Mouse (Mus musculus): Measurements from ENCODE around the gene Tmprss6. TPM values are rescaled to one million over a fixed set of nuclear protein-coding genes. Genes with fewer than 3 reads are reported as not detected.

The Tmprss6 gene
- polyA plus RNA-seq, 1 experiment from 2014 or later: 0.14 TPM

DNA sequence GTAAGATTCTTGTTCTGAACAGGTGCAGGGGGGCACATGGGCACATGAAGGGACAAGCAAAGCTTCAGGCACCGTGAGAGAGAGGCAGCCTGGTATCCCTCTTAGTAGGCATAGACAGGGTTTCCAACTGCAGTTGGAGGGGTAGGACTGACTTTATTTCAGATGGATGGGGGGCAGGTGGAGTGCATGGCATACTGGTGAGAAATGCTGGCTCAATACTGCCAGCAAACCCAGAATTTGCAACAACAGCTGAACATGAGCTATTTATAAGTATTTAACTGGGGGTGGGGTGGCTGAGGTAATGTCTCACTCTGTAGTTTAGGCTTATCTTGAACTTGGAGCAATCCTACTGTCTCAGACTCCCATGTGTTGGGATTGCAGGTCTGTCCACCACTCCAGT lies 35.6 kb upstream of the Tmprss6 start:
- no peak overlapping the region for H3K9ac ChIP-seq
- no peaks in the 10 kb centered on the region for H3K27me3 ChIP-seq
- H3K4me1 ChIP-seq: no peaks in the 10 kb centered on the region
- H3K27ac ChIP-seq: no peak overlapping the region
- no peak overlapping the region for H3K4me3 ChIP-seq
- no peak overlapping the region for H3K4me2 ChIP-seq (replicated peaks)
- 0 out of 2 replicates have a peak, but pooled peaks cover 17% of the 10 kb centered on the region for H3K9me3 ChIP-seq (replicated peaks)
- H3K36me3 ChIP-seq: no peaks in the 10 kb centered on the region
- no peak for ATAC-seq (ENCODE audit: low FRiP score)
- 71% methylated on average over 1 of the region's 1 CpGs for WGBS

DNA sequence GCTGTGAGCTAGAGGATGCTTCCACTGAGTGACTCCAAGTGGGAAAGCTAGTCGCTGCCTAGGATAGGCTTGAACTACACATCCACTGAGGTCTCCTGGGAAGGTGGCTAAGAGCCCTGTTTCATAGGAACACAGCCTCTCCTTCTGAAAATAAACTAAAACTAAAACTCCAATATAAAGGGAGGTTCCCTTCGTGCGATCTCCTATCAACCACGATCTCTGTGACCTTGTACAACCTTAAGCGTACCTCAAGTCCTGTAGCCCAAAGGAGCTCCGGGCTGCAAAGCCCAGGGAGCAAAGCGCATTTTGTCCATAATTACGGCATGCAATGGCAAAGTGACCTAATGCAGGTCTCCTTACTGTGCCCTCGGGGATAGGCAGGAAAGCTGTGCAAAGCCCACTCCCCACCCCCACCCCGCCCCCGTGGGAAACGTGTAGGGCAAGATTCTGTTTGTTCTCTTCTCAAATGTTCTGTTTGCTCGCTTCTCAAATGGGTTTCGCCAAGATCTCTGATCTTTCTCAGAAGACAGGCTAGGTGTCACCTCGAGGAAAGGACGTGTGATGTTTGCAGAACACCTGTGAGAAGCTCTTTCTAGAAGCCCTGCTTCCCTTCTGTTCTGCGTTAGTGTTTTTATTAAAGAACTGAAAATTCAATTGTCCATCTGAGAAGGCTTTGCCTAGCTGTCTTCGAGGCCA lies 34.2 kb upstream of the Tmprss6 start:
- 85% methylated on average over 18 of the region's 18 CpGs for WGBS
- Histone ChIP-seq H3K9me3 (replicated peaks) (0 out of 2 replicates have a peak, but pooled peaks cover 17% of the 10 kb centered on the region), H3K4me1 (no peaks in the 10 kb centered on the region), H3K36me3 (no peaks in the 10 kb centered on the region), H3K4me3 (no peak overlapping the region), H3K9ac (no peak overlapping the region), H3K27me3 (no peaks in the 10 kb centered on the region), H3K27ac (no peak overlapping the region), H3K4me2 (replicated peaks) (no peak overlapping the region)
- no peak for ATAC-seq (ENCODE audit: low FRiP score)

DNA sequence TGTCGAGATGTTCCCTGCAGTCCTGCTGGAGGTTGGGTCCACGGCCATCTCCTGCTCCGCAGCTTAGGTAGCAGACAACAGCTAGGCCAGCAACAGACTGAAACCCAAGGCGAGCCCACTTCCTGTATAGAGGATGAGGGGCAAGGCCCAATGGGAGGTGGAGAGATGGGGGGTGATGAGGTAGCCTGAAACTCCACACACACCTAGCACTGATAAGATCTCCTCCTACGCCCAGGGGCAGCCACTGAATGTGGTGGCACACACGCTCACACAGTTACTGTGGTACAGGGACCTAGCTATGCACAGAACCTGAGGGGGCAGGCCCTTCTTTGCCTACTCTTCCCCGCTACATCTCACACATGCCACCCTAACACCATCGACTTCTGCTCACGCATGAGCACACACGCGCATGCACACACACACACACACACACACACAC lies 26.6 kb upstream of the Tmprss6 start, which contains the start of gene Il2rb:
Il2rb (minus strand) TSS at position 304 of the 439 bp plus-strand sequence.
- Histone ChIP-seq H3K4me3 (no peak within 1 kb of the TSS), H3K36me3 (no peaks in the 10 kb centered on the region), H3K4me2 (replicated peaks) (no peak within 1 kb of the TSS), H3K27ac (no peak within 1 kb of the TSS), H3K9me3 (replicated peaks) (no peaks in the 10 kb centered on the region), H3K9ac (no peak within 1 kb of the TSS), H3K4me1 (peaks cover 3% of the 10 kb centered on the region; the same call in 1 of the 2 replicates), H3K27me3 (no peaks in the 10 kb centered on the region)
- WGBS: 90% methylated on average over 11 of the region's 11 CpGs
- no peak for ATAC-seq (ENCODE audit: low FRiP score)

DNA sequence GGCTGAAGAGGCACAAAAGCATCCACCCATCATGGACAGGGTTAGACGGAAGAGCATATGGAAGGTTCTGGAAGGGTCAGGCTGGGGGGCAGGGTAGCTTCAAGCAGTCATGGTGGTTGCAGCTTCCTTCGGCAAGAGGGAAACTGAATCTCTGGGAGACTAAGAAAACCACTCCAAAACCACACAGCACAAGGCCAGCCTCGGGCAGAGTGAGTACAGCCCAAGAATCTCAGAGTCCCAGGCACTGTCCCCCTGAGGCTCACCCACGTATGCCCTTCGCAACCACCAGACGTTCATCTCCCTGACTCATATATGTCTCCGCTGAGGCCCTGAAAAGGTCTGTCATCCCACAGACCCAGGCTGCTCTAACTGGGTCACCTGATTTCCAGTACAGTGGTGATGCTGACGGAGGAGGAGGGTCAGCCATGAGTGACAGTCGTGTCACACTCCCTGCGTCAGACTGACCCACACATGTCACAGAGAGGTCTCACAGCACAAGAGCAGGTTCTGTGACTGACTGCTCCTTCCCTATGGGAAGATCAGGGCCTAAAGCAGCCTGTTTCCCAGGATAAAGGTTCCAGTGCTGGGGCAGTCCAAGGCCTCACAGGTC lies 25.1 kb upstream of the Tmprss6 start:
- Histone ChIP-seq H3K4me3 (no peak overlapping the region), H3K27ac (no peak overlapping the region), H3K9me3 (replicated peaks) (no peaks in the 10 kb centered on the region), H3K9ac (no peak overlapping the region), H3K27me3 (no peaks in the 10 kb centered on the region), H3K4me2 (replicated peaks) (no peak overlapping the region), H3K4me1 (peaks cover 3% of the 10 kb centered on the region; the same call in 1 of the 2 replicates), H3K36me3 (no peaks in the 10 kb centered on the region)
- 76% methylated on average over 10 of the region's 10 CpGs for WGBS
- ATAC-seq (ENCODE audit: low FRiP score): no peak

DNA sequence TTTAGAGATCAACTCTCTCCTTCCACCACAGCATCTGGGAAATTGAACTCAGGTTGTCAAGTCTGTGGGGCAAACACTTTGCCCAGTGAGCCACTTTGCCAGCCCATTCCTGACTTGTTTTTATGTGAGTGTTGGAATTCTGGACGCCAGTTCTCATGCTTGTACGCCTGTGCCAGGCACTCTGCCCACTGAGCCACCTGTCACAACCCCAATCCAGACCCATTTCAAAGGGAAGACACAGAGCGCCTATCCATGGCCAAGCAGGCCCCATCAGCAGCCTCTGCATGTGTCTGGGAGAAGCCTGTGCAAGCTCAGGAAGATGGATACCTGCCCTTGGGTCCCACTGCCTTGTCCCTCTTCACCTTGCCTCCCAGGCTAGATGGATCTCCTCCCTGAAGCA lies 22.9 kb upstream of the Tmprss6 start:
- Histone ChIP-seq H3K27me3 (no peaks in the 10 kb centered on the region), H3K9me3 (replicated peaks) (no peaks in the 10 kb centered on the region), H3K4me2 (replicated peaks) (no peak overlapping the region), H3K27ac (no peak overlapping the region), H3K9ac (no peak overlapping the region), H3K36me3 (no peaks in the 10 kb centered on the region), H3K4me3 (no peak overlapping the region), H3K4me1 (peaks cover 3% of the 10 kb centered on the region; the same call in 1 of the 2 replicates)
- no peak for ATAC-seq (ENCODE audit: low FRiP score)
- 90% methylated on average over 3 of the region's 3 CpGs for WGBS

DNA sequence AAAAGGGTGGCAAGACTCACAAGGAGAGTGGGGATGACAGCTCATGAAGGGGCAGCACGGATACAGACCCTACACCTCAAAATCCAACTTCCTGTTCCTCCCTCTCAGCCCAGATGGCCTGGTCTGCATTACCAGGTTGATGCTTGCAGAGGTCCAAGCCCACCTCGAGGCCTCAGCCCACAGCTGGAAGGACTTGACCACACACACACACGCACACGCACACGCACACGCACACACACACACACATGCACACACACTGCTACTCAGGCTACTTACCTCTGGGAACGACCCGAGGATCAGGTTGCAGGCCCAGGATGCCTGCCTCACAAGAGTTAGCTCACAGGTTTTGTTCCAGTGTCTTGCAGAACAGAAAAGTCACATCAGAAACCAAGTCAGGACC lies 21.5 kb upstream of the Tmprss6 start:
- ATAC-seq (ENCODE audit: low FRiP score): no peak

DNA sequence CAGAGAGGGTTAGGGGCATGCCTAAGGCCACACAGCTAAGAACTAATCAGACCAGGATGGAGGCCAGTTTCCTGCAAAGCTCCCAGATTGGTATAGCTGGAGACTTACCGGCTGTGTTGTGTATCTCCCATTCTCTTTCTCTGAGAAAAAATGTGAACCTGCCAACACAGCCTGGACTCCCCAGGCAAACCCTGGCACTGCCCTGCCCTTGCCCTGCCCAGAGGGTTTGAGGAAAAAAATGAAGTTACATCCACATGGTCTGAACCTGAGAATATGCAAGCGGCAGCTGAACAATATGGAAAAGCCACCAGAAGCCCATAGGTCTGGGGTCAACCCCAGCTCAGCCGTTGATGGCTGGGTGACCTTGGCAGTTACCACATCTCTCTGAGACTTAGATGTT lies 20.8 kb upstream of the Tmprss6 start:
- no peak overlapping the region for H3K9ac ChIP-seq
- H3K4me2 ChIP-seq (replicated peaks): no peak overlapping the region
- no peaks in the 10 kb centered on the region for H3K36me3 ChIP-seq
- H3K4me1 ChIP-seq: peaks cover 3% of the 10 kb centered on the region; the same call in 1 of the 2 replicates
- H3K27ac ChIP-seq: no peak overlapping the region
- H3K4me3 ChIP-seq: no peak overlapping the region
- no peaks in the 10 kb centered on the region for H3K9me3 ChIP-seq (replicated peaks)
- H3K27me3 ChIP-seq: no peaks in the 10 kb centered on the region
- 81% methylated on average over 3 of the region's 3 CpGs for WGBS
- no peak for ATAC-seq (ENCODE audit: low FRiP score)

More for the DNA sequence above, 21.5 kb upstream of the Tmprss6 start:
- Histone ChIP-seq H3K9me3 (replicated peaks) (no peaks in the 10 kb centered on the region), H3K27ac (no peak overlapping the region), H3K27me3 (no peaks in the 10 kb centered on the region), H3K4me2 (replicated peaks) (no peak overlapping the region), H3K9ac (no peak overlapping the region), H3K4me3 (no peak overlapping the region), H3K4me1 (peaks cover 3% of the 10 kb centered on the region; the same call in 1 of the 2 replicates), H3K36me3 (no peaks in the 10 kb centered on the region)
- 76% methylated on average over 8 of the region's 8 CpGs for WGBS

DNA sequence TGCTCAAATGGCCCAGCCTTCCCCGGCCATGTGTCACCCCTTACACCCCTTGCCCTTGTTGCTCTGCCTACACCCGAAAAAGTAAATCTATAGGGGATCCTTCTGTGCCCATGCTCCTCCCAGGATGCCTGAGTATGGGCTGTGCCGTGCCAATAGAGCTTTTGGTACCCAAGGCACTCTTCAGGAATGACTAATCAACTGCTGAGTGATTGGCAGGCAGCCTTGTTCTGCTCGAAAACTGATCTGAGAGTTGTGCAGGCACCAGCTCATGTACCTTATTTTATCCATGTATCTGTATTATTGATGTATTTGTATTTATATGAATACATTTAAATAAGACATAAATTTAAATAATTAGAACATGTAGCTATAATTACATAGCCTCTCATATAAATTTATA lies 18.6 kb upstream of the Tmprss6 start:
- no peak overlapping the region for H3K27ac ChIP-seq
- peaks cover 3% of the 10 kb centered on the region; the same call in 1 of the 2 replicates for H3K4me1 ChIP-seq
- H3K27me3 ChIP-seq: no peaks in the 10 kb centered on the region
- no peak overlapping the region for H3K4me3 ChIP-seq
- no peak overlapping the region for H3K4me2 ChIP-seq (replicated peaks)
- no peak for ATAC-seq (ENCODE audit: low FRiP score)
- H3K36me3 ChIP-seq: no peaks in the 10 kb centered on the region
- H3K9me3 ChIP-seq (replicated peaks): no peaks in the 10 kb centered on the region
- WGBS: 76% methylated on average over 4 of the region's 4 CpGs
- H3K9ac ChIP-seq: no peak overlapping the region

DNA sequence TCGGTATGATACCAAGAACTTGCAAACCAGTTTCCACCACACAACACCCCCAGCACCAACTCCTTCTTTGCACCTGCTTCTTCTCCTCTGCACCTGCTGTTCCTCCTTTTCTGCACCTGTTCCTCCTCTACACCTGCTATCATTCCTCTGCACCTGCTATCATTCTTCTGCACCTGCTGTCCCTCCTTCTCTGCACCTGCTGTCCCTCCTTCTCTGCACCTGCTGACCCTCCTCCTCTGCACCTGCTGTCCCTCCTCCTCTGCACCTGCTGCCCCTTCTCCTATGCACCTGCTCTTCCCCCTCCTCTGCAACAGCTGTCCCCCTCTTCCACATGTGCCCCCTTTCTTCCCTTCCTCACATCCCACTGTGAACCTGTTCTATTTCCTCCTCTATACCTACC lies 18.1 kb upstream of the Tmprss6 start:
- 93% methylated on average over 1 of the region's 1 CpGs for WGBS
- ATAC-seq (ENCODE audit: low FRiP score): no peak
- Histone ChIP-seq H3K27me3 (no peaks in the 10 kb centered on the region), H3K9me3 (replicated peaks) (no peaks in the 10 kb centered on the region), H3K9ac (no peak overlapping the region), H3K36me3 (no peaks in the 10 kb centered on the region), H3K4me2 (replicated peaks) (no peak overlapping the region), H3K4me3 (no peak overlapping the region), H3K4me1 (peaks cover 3% of the 10 kb centered on the region; the same call in 1 of the 2 replicates), H3K27ac (no peak overlapping the region)

DNA sequence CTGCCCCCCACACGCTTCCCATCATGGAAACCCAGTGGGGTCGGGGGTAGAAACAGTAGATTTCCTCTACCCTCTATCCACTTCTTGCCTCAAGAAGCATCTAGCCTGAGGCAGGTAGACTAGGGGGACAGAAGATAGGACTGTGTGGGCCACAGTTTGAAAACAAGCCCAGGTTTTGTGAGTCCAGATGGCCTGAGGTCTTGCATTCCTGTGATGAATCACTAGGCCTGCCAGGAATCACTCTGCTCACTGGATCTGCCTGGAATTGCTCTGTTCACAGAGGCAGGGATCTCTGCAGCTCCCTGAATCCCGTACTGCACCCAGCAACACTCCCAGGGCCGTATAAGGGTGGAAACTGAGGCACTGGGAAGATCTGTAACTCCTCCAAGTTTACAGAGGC lies 14.9 kb upstream of the Tmprss6 start:
- no peaks in the 10 kb centered on the region for H3K4me1 ChIP-seq
- no peaks in the 10 kb centered on the region for H3K36me3 ChIP-seq
- no peaks in the 10 kb centered on the region for H3K27me3 ChIP-seq
- H3K9ac ChIP-seq: no peak overlapping the region
- no peak for ATAC-seq (ENCODE audit: low FRiP score)
- 79% methylated on average over 4 of the region's 4 CpGs for WGBS
- no peak overlapping the region for H3K4me3 ChIP-seq
- no peak overlapping the region for H3K27ac ChIP-seq
- H3K4me2 ChIP-seq (replicated peaks): no peak overlapping the region
- no peaks in the 10 kb centered on the region for H3K9me3 ChIP-seq (replicated peaks)

DNA sequence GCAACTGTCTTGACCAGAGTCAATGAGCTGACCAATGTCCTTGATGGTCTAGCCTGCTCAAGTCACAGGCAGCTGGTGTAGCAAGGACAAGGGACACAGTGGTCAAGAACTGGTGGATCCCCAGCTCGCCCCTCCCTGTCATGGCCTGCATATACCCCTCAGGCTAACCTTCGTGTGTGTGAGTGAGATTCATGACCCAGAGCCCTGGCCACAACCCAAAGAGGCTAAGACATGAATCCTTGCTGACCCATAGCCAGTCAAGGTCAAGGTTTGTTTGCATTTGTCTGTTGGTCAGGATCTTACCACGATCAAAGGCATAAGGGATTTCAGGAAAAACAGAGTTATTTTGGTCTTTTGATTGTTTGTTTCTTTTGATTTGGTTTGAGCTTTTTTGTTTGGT lies 14.1 kb upstream of the Tmprss6 start:
- H3K27me3 ChIP-seq: no peaks in the 10 kb centered on the region
- H3K9ac ChIP-seq: no peak overlapping the region
- no peak overlapping the region for H3K27ac ChIP-seq
- H3K4me1 ChIP-seq: no peaks in the 10 kb centered on the region
- H3K9me3 ChIP-seq (replicated peaks): no peaks in the 10 kb centered on the region
- 75% methylated on average over 3 of the region's 3 CpGs for WGBS
- no peak overlapping the region for H3K4me2 ChIP-seq (replicated peaks)
- no peak for ATAC-seq (ENCODE audit: low FRiP score)
- no peak overlapping the region for H3K4me3 ChIP-seq
- H3K36me3 ChIP-seq: no peaks in the 10 kb centered on the region

DNA sequence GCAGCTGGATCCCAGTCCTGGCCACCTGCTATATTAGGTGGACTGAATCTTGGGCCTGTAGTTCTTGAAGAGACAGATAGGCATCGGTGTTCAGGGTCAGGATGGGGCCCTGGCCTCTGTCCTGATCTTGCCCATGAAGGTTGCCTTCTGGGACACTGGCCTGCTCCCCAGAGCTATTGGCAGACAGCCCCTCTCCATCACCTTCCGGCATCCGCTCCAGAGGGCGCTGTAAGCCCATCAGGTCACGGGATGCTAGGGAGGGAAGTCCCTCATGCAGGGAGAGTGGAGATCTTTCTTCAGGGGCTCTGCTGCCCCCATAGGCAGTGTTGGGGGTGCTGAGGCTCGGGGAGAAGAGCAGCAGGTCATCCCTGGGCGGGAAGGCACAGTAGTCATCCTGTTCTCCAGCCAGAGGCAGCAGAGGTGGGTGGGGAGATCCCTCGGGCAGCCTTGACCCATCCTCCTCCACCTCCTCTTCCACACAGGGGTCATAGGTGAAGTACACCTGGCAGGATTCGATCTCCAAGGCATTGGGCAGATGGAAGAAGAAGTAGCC lies 13.1 kb upstream of the Tmprss6 start:
- 58% methylated on average over 9 of the region's 9 CpGs for WGBS
- Histone ChIP-seq H3K4me1 (no peaks in the 10 kb centered on the region), H3K4me3 (no peak overlapping the region), H3K4me2 (replicated peaks) (no peak overlapping the region), H3K27ac (no peak overlapping the region), H3K9me3 (replicated peaks) (no peaks in the 10 kb centered on the region), H3K27me3 (no peaks in the 10 kb centered on the region), H3K36me3 (no peaks in the 10 kb centered on the region), H3K9ac (no peak overlapping the region)
- ATAC-seq (ENCODE audit: low FRiP score): no peak

Data from hindbrain, embryonic 12.5 days (tissue).